Mouse (Mus musculus) bone marrow, adult 2 months (tissue): ENCODE measurements around the gene Csnk1e.

Source experiments
- CTCF ChIP-seq: fragments of 200-500 bp; IDR thresholded peaks from 2 replicates; pipeline ENCODE4 v1.5.1; 2011; ENCODE audit warnings: low read length, control low read depth; ENCODE audit not compliant: control insufficient read depth, insufficient read depth
- POLR2A ChIP-seq: fragments of 200-500 bp; IDR thresholded peaks from 2 replicates; pipeline ENCODE4 v1.6.1; 2011; ENCODE audit warnings: low read depth, mild to moderate bottlenecking, control low read depth, low read length, borderline replicate concordance; ENCODE audit not compliant: control insufficient read depth

DNA sequence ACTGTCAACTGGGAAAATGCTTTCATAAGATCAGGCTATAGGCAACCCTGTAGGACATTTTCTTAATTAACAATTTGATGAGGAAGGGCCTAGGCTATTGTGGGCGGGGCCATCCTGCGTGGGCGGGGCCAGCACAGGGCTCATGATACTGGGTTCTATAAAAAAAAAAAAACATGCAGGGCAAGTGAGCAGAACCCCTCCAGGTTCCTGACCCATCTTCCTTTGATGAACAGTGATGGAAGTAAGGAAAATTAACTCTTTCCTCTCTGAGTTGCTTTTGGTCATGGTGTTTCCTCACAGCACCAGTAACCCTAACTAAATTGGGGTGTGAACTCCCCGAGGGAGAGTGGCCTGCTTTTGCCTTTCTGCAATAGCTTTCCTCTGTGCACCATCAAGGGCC, 26.8 kb downstream of the Csnk1e start:
- TF ChIP-seq POLR2A (no peak), CTCF (no peak)
